Mouse (Mus musculus) myocyte (in vitro differentiated cells): ENCODE measurements around the gene 9130230L23Rik.

Source experiments
- CEBPB ChIP-seq: IDR thresholded peaks from 2 replicates; pipeline ENCODE4 v1.6.1; 2011; ENCODE audit warnings: mild to moderate bottlenecking, moderate library complexity; ENCODE audit not compliant: poor library complexity, insufficient read depth, severe bottlenecking
- E2F4 ChIP-seq: IDR thresholded peaks from one replicate; pipeline ENCODE4 v1.6.1; 2011; ENCODE audit warnings: mild to moderate bottlenecking, control low read depth, moderate library complexity; ENCODE audit not compliant: insufficient read depth
- MAX ChIP-seq: IDR thresholded peaks from one replicate; pipeline ENCODE4 v1.6.1; 2011; ENCODE audit warnings: low read depth, mild to moderate bottlenecking, control low read depth
- MYOG ChIP-seq, 3 experiments: IDR thresholded peaks; one replicate each; pipeline ENCODE4 v1.6.1; 2011; ENCODE audit warnings: control low read depth in 2 of 3, low read depth in 2 of 3, mild to moderate bottlenecking in 2 of 3; ENCODE audit not compliant: insufficient read length in 2 of 3, control insufficient read depth in 1 of 3, insufficient read depth in 1 of 3
- POLR2A ChIP-seq: IDR thresholded peaks from one replicate; pipeline ENCODE4 v1.6.1; 2011; ENCODE audit warnings: low read depth, mild to moderate bottlenecking, control low read depth, moderate library complexity; ENCODE audit not compliant: insufficient read length
- POLR2AphosphoS2 ChIP-seq: IDR thresholded peaks from one replicate; pipeline ENCODE4 v1.6.1; 2011; ENCODE audit warnings: low read depth, control low read depth; ENCODE audit not compliant: insufficient read length
- REST ChIP-seq: IDR thresholded peaks from one replicate; pipeline ENCODE4 v1.6.1; 2011; ENCODE audit warnings: mild to moderate bottlenecking, control low read depth, moderate library complexity; ENCODE audit not compliant: insufficient read depth, insufficient read length
- TCF12 ChIP-seq: IDR thresholded peaks from one replicate; pipeline ENCODE4 v1.6.1; 2011; ENCODE audit warnings: mild to moderate bottlenecking, control low read depth; ENCODE audit not compliant: poor library complexity, insufficient read depth, severe bottlenecking
- TCF3 ChIP-seq: IDR thresholded peaks from one replicate; pipeline ENCODE4 v1.6.1; 2011; ENCODE audit warnings: low read depth, control low read depth; ENCODE audit not compliant: insufficient read length
- USF1 ChIP-seq: IDR thresholded peaks from one replicate; pipeline ENCODE4 v1.6.1; 2011; ENCODE audit warnings: low read depth, mild to moderate bottlenecking, control low read depth, moderate library complexity

GRCm38 (mm10) chr5:65963291-65963690 is 40.8 kb downstream of the 9130230L23Rik start:
- TF ChIP-seq TCF12 (no peak), REST (no peak), POLR2A (no peak), MAX (no peak), TCF3 (no peak), CEBPB (no peak), E2F4 (no peak), POLR2AphosphoS2 (no peak), USF1 (no peak), MYOG (IDR thresholded peaks at IDR 0.05; ENCODE audit: control insufficient read depth in 1 of 3, insufficient read depth in 1 of 3, insufficient read length in 2 of 3, low read depth in 2 of 3) (no peak)
